Mouse (Mus musculus) hindbrain, embryonic 14.5 days (tissue): ENCODE results near the gene Lsr. TPM values are rescaled to one million over a fixed set of nuclear protein-coding genes. Genes with fewer than 3 reads are reported as not detected.

ENCODE experiments used
- ATAC-seq: fragments of 200-750 bp; cut with Nextera tagmentation; 2 replicates; pipeline ENCODE4 v1.8.0; 2017; ENCODE audit warnings: moderate number of reproducible peaks, mild to moderate bottlenecking, moderate TSS enrichment, moderate library complexity; ENCODE audit not compliant: low FRiP score
- DNase-seq: peaks from one replicate; pipeline ENCODE4 v3.0.0-alpha.2; 2015; ENCODE audit warnings: low spot score
- H3K27ac ChIP-seq: fragments of 300-500 bp; sonication (generic); 2 replicates; pipeline ENCODE4 v1.5.1; 2014; ENCODE audit warnings: mild to moderate bottlenecking, moderate library complexity
- H3K27me3 ChIP-seq: fragments of 300-500 bp; sonication (generic); 2 replicates; pipeline ENCODE4 v1.6.1; 2014; ENCODE audit warnings: mild to moderate bottlenecking, low read length, mixed read lengths; ENCODE audit not compliant: control insufficient read depth, insufficient read depth
- H3K36me3 ChIP-seq: fragments of 300-500 bp; sonication (generic); replicated peaks from 2 replicates; pipeline ENCODE4 v1.6.1; 2014; ENCODE audit not compliant: control insufficient read depth, insufficient read depth
- H3K4me1 ChIP-seq: fragments of 300-500 bp; sonication (generic); replicated peaks from 2 replicates; pipeline ENCODE4 v1.6.1; 2014; ENCODE audit warnings: antibody characterized with exemption, low read length, mixed read lengths; ENCODE audit not compliant: control insufficient read depth, insufficient read depth
- H3K4me2 ChIP-seq: fragments of 300-500 bp; sonication (generic); replicated peaks from 2 replicates; pipeline ENCODE4 v1.6.1; 2014; ENCODE audit warnings: mild to moderate bottlenecking, moderate library complexity
- H3K4me3 ChIP-seq: fragments of 300-500 bp; sonication (generic); replicated peaks from 2 replicates; pipeline ENCODE4 v1.5.1; 2014; ENCODE audit warnings: mild to moderate bottlenecking, low read length
- H3K9ac ChIP-seq: fragments of 300-500 bp; sonication (generic); 2 replicates; pipeline ENCODE4 v1.6.1; 2014
- H3K9me3 ChIP-seq: fragments of 300-500 bp; sonication (generic); 2 replicates; pipeline ENCODE4 v1.6.1; 2016; ENCODE audit warnings: low read length; ENCODE audit not compliant: control insufficient read depth
- WGBS: fragments of 180-500 bp; shearing (Covaris S2); extraction: QIAGEN DNeasy Blood & Tissue Kit; methylation state at CpG from one replicate; pipeline ENCODE4 v1.1.7; 2014; 5-methylcytosine and 5-hydroxymethylcytosine counted together
- polyA plus RNA-seq: library from polyadenylated mRNA; unstranded; fragments of >200 nt; fragmentation: Nextera tagmentation; extraction: Ambion mirVana; gene quantifications from 2 replicates; pipeline ENCODE4 v1.2.1, GENCODE M21; 2014

Gene Lsr
- 19.6 and 21.7 TPM in 2 replicates for polyA plus RNA-seq

DNA sequence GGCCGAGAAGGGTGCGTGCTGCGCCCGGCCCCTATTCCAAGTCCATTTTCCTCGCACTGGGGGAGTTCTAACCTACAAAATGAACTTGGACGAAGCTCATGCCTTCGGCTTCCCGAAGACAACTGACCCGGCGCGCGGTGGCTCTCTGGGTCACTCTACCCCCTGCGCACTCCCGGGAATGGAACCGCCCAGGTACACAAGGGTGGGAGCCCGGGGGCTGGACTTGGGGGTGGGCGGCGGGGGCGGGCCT, at the start of gene Lsr:
Gene Lsr (minus strand): TSS at position 214 of the 250 bp plus-strand sequence.
- no peak for ATAC-seq
- Histone ChIP-seq H3K4me3 (peak within 1 kb of the TSS; percentile 26), H3K4me2 (peak within 1 kb of the TSS; percentile 49), H3K27ac (no peak within 1 kb of the TSS), H3K9ac (peak within 1 kb of the TSS; percentile 46; the same call in 1 of the 2 replicates), H3K36me3 (no peaks in the 10 kb centered on the region), H3K4me1 (0 out of 2 replicates have a peak, but pooled peaks cover 4% of the 10 kb centered on the region), H3K9me3 (no peaks in the 10 kb centered on the region), H3K27me3 (peaks cover 24% of the 10 kb centered on the region)
- DNase-seq, result no peak
- under 1% methylated on average over 18 of the region's 19 CpGs for WGBS

DNA sequence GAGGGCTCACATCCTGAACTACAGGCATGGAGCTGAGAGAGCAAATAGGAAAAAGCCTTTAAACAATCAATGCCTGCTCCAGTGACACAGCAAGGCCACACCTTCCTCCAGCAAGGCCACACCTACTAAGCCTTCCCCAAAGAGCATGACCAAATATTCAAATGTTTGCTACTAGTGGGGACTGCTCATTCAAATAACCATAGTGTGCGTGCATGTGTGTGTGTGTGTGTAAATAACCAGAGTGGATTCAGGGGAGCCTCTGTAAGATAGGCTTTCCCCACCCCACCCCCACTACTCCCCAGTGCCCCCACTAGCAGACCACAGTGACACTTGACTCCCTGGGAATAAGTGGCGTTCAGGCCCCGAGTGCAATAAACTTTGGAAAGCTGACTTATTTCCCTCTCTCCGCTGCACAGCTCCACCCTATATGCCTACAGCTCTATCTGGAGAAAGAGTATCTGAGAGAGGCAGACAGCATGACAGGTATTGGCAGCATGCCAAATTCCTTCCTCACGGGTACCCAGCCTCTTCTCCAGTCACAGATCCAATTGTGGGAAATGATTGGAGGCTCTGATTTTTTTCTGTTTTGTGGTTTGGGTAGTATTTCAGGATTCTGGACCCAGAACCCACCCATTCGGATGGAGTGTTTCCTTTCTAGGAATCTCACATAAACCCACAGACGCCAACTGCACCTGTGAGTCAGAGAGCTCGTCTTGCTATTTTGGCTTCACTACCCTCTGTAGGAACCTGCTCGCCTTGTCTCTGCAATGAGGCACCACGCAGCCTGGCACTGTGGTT, 44.0 kb upstream of the Lsr start:
- Histone ChIP-seq H3K9me3 (no peaks in the 10 kb centered on the region), H3K36me3 (no peaks in the 10 kb centered on the region), H3K27ac (no peak overlapping the region), H3K9ac (no peak overlapping the region), H3K4me3 (no peak overlapping the region), H3K4me2 (no peak overlapping the region), H3K4me1 (no peaks in the 10 kb centered on the region), H3K27me3 (no peaks in the 10 kb centered on the region)
- DNase-seq, result peak; percentile 64
- peak; percentile 21; the same call in 1 of the 2 replicates for ATAC-seq
- 57% methylated on average over 10 of the region's 10 CpGs for WGBS

GRCm38 (mm10) chr7:31012971-31013370, 39.7 kb upstream of the Lsr start:
- Histone ChIP-seq H3K4me2 (no peak overlapping the region), H3K9ac (no peak overlapping the region), H3K4me1 (no peaks in the 10 kb centered on the region), H3K36me3 (no peaks in the 10 kb centered on the region), H3K9me3 (no peaks in the 10 kb centered on the region), H3K27ac (no peak overlapping the region), H3K4me3 (no peak overlapping the region), H3K27me3 (no peaks in the 10 kb centered on the region)
- ATAC-seq (no peak), DNase-seq (no peak)
- 74% methylated on average over 5 of the region's 5 CpGs for WGBS

GRCm38 (mm10) chr7:31008889-31009288, 35.6 kb upstream of the Lsr start:
- no peak overlapping the region for H3K4me3 ChIP-seq
- no peaks in the 10 kb centered on the region for H3K4me1 ChIP-seq
- ATAC-seq (peak; percentile 31; the same call in 1 of the 2 replicates), DNase-seq (no peak)
- H3K27ac ChIP-seq, result no peak overlapping the region
- no peak overlapping the region for H3K9ac ChIP-seq
- H3K9me3 ChIP-seq, result no peaks in the 10 kb centered on the region
- WGBS, result 74% methylated on average over 3 of the region's 3 CpGs
- H3K4me2 ChIP-seq, result no peak overlapping the region
- no peaks in the 10 kb centered on the region for H3K36me3 ChIP-seq
- no peaks in the 10 kb centered on the region for H3K27me3 ChIP-seq

GRCm38 (mm10) chr7:31008175-31008574, 34.9 kb upstream of the Lsr start:
- Histone ChIP-seq H3K4me3 (no peak overlapping the region), H3K27ac (no peak overlapping the region), H3K4me1 (no peaks in the 10 kb centered on the region), H3K9ac (no peak overlapping the region), H3K9me3 (no peaks in the 10 kb centered on the region), H3K4me2 (no peak overlapping the region), H3K27me3 (no peaks in the 10 kb centered on the region), H3K36me3 (no peaks in the 10 kb centered on the region)
- no peak for ATAC-seq
- no peak for DNase-seq
- 76% methylated on average over 1 of the region's 1 CpGs for WGBS

- no peaks in the 10 kb centered on the region for H3K36me3 ChIP-seq
- DNase-seq (no peak), ATAC-seq (no peak)
- no peaks in the 10 kb centered on the region for H3K9me3 ChIP-seq
- H3K4me3 ChIP-seq, result no peak overlapping the region
- H3K27ac ChIP-seq, result no peak overlapping the region
- 95% methylated on average over 1 of the region's 1 CpGs for WGBS
- H3K4me1 ChIP-seq, result no peaks in the 10 kb centered on the region
- no peak overlapping the region for H3K9ac ChIP-seq
- no peaks in the 10 kb centered on the region for H3K27me3 ChIP-seq
- H3K4me2 ChIP-seq, result no peak overlapping the region
Observed at GRCm38 (mm10) chr7:31007775-31008174, 34.5 kb upstream of the Lsr start.

DNA sequence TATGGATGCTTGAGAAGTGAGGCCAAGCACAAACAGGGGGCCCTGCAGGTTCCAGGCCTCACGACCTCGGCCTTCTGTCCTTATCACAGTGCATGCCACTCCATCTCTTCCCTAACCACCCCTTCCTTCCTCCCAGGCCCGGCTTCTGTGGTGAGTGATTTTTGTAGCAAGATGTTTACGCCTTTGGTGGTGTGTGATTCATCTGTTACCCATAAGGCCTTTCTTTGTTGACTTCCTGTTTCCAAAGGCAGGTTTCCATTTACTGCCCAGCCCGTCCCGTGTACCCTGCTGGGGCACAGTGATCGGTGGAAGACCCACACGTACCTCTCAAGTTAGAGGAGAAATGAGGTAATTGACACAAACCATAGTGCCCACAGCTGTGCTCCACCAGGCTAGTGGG, 29.4 kb upstream of the Lsr start:
- no peak overlapping the region for H3K9ac ChIP-seq
- DNase-seq (no peak), ATAC-seq (no peak)
- no peaks in the 10 kb centered on the region for H3K9me3 ChIP-seq
- 84% methylated on average over 8 of the region's 8 CpGs for WGBS
- no peak overlapping the region for H3K4me2 ChIP-seq
- H3K36me3 ChIP-seq, result no peaks in the 10 kb centered on the region
- H3K27ac ChIP-seq, result no peak overlapping the region
- no peaks in the 10 kb centered on the region for H3K4me1 ChIP-seq
- H3K27me3 ChIP-seq, result no peaks in the 10 kb centered on the region
- H3K4me3 ChIP-seq, result no peak overlapping the region

- Histone ChIP-seq H3K36me3 (no peaks in the 10 kb centered on the region), H3K4me2 (no peak overlapping the region), H3K27me3 (no peaks in the 10 kb centered on the region), H3K4me3 (no peak overlapping the region), H3K4me1 (no peaks in the 10 kb centered on the region), H3K9ac (no peak overlapping the region), H3K9me3 (no peaks in the 10 kb centered on the region), H3K27ac (no peak overlapping the region; the same call in 1 of the 2 replicates)
- WGBS, result 51% methylated on average over 7 of the region's 7 CpGs
- ATAC-seq (no peak), DNase-seq (peak; percentile 62)
Observed at GRCm38 (mm10) chr7:31000505-31001020, 27.3 kb upstream of the Lsr start.

GRCm38 (mm10) chr7:30996491-30996890, 23.2 kb upstream of the Lsr start:
- Histone ChIP-seq H3K36me3 (no peaks in the 10 kb centered on the region), H3K27ac (no peak overlapping the region), H3K4me3 (no peak overlapping the region), H3K9me3 (no peaks in the 10 kb centered on the region), H3K27me3 (no peaks in the 10 kb centered on the region), H3K9ac (no peak overlapping the region), H3K4me2 (no peak overlapping the region), H3K4me1 (no peaks in the 10 kb centered on the region)
- WGBS, result 98% methylated on average over 2 of the region's 2 CpGs
- DNase-seq (no peak), ATAC-seq (no peak)
